Comparison of ENCODE assay signal across 20 mouse cellular contexts in genomic region chr1:65538509-65538908, GRCm38 (mm10).
DNase-seq lines count a peak whose midpoint lies in the region; ATAC-seq and TF ChIP-seq lines count a peak whose summit lies in the region.
"Had no signal": no experiment of that assay in that cellular context is flagged by ENCODE, and none has a peak within 500 bp of the region (broad histone marks: within the 10 kb centered on the region; RNA-seq: fewer than 3 reads in every experiment).

No protein-coding gene starts in this region.

- no peak overlapping the region for H3K4me3 ChIP-seq in left cerebral cortex, adult 2 months

- DNase-seq in frontal cortex, postnatal 36 days (ENCODE audit: low spot score in 2 of 2): no peak
- DNase-seq in left cerebral cortex, adult 2 months (ENCODE audit: extremely low spot score in 1 of 2, low spot score in 2 of 2): no peak
- no peak for DNase-seq in left cerebral cortex, adult 8-10 months (ENCODE audit: low spot score in 2 of 2)
- DNase-seq in brain, adult 2 months (ENCODE audit: low read depth, low spot score): peak; percentile 42
- DNase-seq: adrenal gland, adult 2 months; adrenal gland, adult 8-10 months; adrenal gland, postnatal 10 days; adrenal gland, postnatal 14 days; adrenal gland, postnatal 25 days; adrenal gland, postnatal 36 days; B cell, adult 2 months; cerebellum, adult 11 months; cerebellum, adult 11-12 months; cerebellum, adult 18-20 months; cerebellum, adult 2 months had no signal

- peak overlapping the region; percentile 71; the same call in 1 of the 2 replicates for H3K27ac ChIP-seq in left cerebral cortex, adult 2 months

- TF ChIP-seq CTCF in left cerebral cortex, adult 2 months (IDR thresholded peaks at IDR 0.05): no peak

- intact Hi-C loops in left cerebral cortex, adult 2 months (cut with DNase I): loop anchor here (5.0 to 10.0 kb wide), 2 partner anchors 206 to 1276 kb away; partner anchors contain the start of gene Kansl1l

- peak; percentile 82 for ATAC-seq in frontal cortex, adult (ENCODE audit: low TSS enrichment)
- no peak for ATAC-seq in inflammation-experienced regulatory T-cells, adult 6 months
- ATAC-seq: activated CD4-positive, CD25-positive, alpha-beta regulatory T cell, adult 4 months; CD4-positive, CD25-positive, alpha-beta regulatory T cell, adult 4 months; Patski had no signal
